Mouse (Mus musculus) right cerebral cortex, adult 18-20 months (tissue): ENCODE data around the gene Kcnk12.

Source experiments
- DNase-seq: peaks from one replicate; pipeline ENCODE4 v3.0.0; 2022; ENCODE audit warnings: mixed read lengths

Kcnk12 gene

DNA sequence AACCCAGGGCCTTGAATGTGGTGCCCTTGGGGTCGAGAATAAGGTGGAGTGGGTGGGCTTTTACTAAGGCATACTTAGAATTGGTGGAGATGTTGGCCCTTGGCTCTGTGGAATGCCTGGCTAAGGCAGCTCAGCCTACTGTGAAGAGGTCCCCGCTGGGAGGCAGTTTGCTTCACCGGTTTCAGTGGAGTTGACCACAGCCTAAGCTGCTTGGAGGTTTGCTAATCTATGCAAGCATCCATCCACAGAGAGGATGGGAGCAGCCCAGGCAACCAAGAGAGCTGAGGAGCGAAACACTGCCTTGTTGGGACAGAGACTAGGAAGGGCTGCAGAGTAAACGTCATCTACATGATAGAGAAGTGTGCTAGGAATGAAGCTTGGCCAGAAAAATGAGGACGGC lies 101.0 kb downstream of the Kcnk12 start:
- no peak for DNase-seq

DNA sequence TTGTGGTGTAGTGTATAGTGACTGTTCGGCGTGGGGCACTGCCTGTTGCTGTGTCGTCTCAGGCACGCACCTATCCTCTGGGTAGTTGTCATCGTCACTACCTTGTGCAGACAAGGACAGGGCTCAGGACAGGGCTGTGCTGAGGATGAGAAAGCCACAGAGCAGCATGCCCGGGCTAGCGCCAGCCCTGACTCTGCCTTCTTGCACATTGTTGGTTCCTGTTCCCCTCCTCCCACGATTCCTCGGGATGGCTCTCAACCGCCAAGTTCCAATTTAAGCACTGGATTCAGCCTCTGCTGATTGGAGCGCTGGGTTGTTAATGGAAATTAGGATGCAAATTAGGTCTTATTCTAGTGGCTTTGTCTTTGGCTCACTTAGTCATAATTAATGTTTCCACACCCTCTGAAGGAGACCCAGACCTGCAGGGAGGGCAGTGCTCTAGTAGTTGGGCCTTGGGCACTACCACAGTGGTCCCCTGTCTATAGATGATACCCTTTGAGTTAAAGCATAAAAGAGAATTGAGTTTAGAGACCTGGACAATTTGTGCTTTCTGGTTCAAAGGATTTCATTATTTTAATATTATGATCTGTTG lies 101.8 kb downstream of the Kcnk12 start:
- peak; percentile 8 for DNase-seq
